Mouse (Mus musculus) hindbrain, embryonic 11.5 days (tissue): ENCODE measurements around the gene Fez1. TPM values are rescaled to one million over a fixed set of nuclear protein-coding genes. Genes with fewer than 3 reads are reported as not detected.
A peak's percentile ranks its signal among the peaks of the same experiment; 100 is the strongest.

Experiments
- ATAC-seq: fragments of 200-750 bp; cut with Nextera tagmentation; 2 replicates; pipeline ENCODE4 v1.8.0; 2017; ENCODE audit warnings: mild to moderate bottlenecking, moderate TSS enrichment, moderate library complexity; ENCODE audit not compliant: low FRiP score
- DNase-seq: peaks from one replicate; pipeline ENCODE4 v3.0.0-alpha.2; 2015; ENCODE audit warnings: low spot score
- H3K27ac ChIP-seq: fragments of 300-500 bp; sonication (generic); 2 replicates; pipeline ENCODE4 v1.5.1; 2014; ENCODE audit warnings: mild to moderate bottlenecking, low read depth, low read length
- H3K27me3 ChIP-seq: fragments of 300-500 bp; sonication (generic); 2 replicates; pipeline ENCODE4 v1.6.1; 2014; ENCODE audit warnings: mild to moderate bottlenecking, low read length, moderate library complexity, mixed read lengths; ENCODE audit not compliant: control insufficient read depth, insufficient read depth
- H3K36me3 ChIP-seq: fragments of 300-500 bp; sonication (generic); 2 replicates; pipeline ENCODE4 v1.6.1; 2014; ENCODE audit warnings: mild to moderate bottlenecking, low read length, moderate library complexity, mixed read lengths; ENCODE audit not compliant: control insufficient read depth, insufficient read depth
- H3K4me1 ChIP-seq: fragments of 300-500 bp; sonication (generic); replicated peaks from 2 replicates; pipeline ENCODE4 v1.6.1; 2014; ENCODE audit warnings: low read length, mixed read lengths; ENCODE audit not compliant: control insufficient read depth, insufficient read depth
- H3K4me2 ChIP-seq: fragments of 300-500 bp; sonication (generic); replicated peaks from 2 replicates; pipeline ENCODE4 v1.6.1; 2014; ENCODE audit warnings: mild to moderate bottlenecking, low read depth, low read length
- H3K4me3 ChIP-seq: fragments of 300-500 bp; sonication (generic); 2 replicates; pipeline ENCODE4 v1.5.1; 2014; ENCODE audit warnings: low read depth, low read length
- H3K9ac ChIP-seq: fragments of 300-500 bp; sonication (generic); 2 replicates; pipeline ENCODE4 v1.6.1; 2014; ENCODE audit warnings: low read depth, low read length
- H3K9me3 ChIP-seq: fragments of 300-500 bp; sonication (generic); 2 replicates; pipeline ENCODE4 v1.6.1; 2016; ENCODE audit warnings: low read length; ENCODE audit not compliant: control insufficient read depth
- WGBS: fragments of 180-500 bp; shearing (Covaris S2); extraction: QIAGEN DNeasy Blood & Tissue Kit; methylation state at CpG from one replicate; pipeline ENCODE4 v1.1.7; 2014; 5-methylcytosine and 5-hydroxymethylcytosine counted together
- polyA plus RNA-seq: library from polyadenylated mRNA; unstranded; fragments of >200 nt; fragmentation: Nextera tagmentation; extraction: Ambion mirVana; gene quantifications from 2 replicates; pipeline ENCODE4 v1.2.1, GENCODE M21; 2014

Gene Fez1
- polyA plus RNA-seq, 1 experiment from 2014 or later: 343 TPM

GRCm38 (mm10) chr9:36826612-36827363 lies 5.1 kb downstream of the Fez1 start:
- Histone ChIP-seq H3K9ac (no peak overlapping the region), H3K27ac (no peak overlapping the region), H3K27me3 (no peaks in the 10 kb centered on the region), H3K4me1 (peaks cover 2% of the 10 kb centered on the region; the same call in 1 of the 2 replicates), H3K4me2 (no peak overlapping the region), H3K4me3 (no peak overlapping the region), H3K36me3 (no peaks in the 10 kb centered on the region), H3K9me3 (no peaks in the 10 kb centered on the region)
- DNase-seq (no peak), ATAC-seq (no peak)
- WGBS: 63% methylated on average over 2 of the region's 2 CpGs

- 80% methylated on average over 6 of the region's 6 CpGs for WGBS
- Histone ChIP-seq H3K9me3 (no peaks in the 10 kb centered on the region), H3K27ac (no peak overlapping the region), H3K27me3 (no peaks in the 10 kb centered on the region), H3K4me1 (no peaks in the 10 kb centered on the region; the same call in 1 of the 2 replicates), H3K4me2 (no peak overlapping the region), H3K4me3 (no peak overlapping the region), H3K9ac (no peak overlapping the region), H3K36me3 (no peaks in the 10 kb centered on the region)
- ATAC-seq: no peak
- no peak for DNase-seq
Observed at GRCm38 (mm10) chr9:36831401-36831800, 9.7 kb downstream of the Fez1 start.

- under 1% methylated on average over 27 of the region's 32 CpGs for WGBS
- peak; percentile 95 for DNase-seq
- H3K27ac ChIP-seq: peak overlapping the region; percentile 92
- peak overlapping the region; percentile 74 for H3K4me3 ChIP-seq
- ATAC-seq: peak; percentile 92
- no peaks in the 10 kb centered on the region for H3K36me3 ChIP-seq
- no peaks in the 10 kb centered on the region; the same call in 1 of the 2 replicates for H3K4me1 ChIP-seq
- peak overlapping the region; percentile 75 for H3K9ac ChIP-seq
- H3K27me3 ChIP-seq: no peaks in the 10 kb centered on the region
- H3K9me3 ChIP-seq: no peaks in the 10 kb centered on the region
- H3K4me2 ChIP-seq: peak overlapping the region; percentile 76
Observed at GRCm38 (mm10) chr9:36832529-36832928, 10.9 kb downstream of the Fez1 start.

- peak; percentile 82 for ATAC-seq
- peak overlapping the region; percentile 92 for H3K27ac ChIP-seq
- peak overlapping the region; percentile 74 for H3K4me3 ChIP-seq
- H3K36me3 ChIP-seq: no peaks in the 10 kb centered on the region
- WGBS: 1% methylated on average over 31 of the region's 31 CpGs
- H3K4me1 ChIP-seq: no peaks in the 10 kb centered on the region; the same call in 1 of the 2 replicates
- peak overlapping the region; percentile 75 for H3K9ac ChIP-seq
- peak overlapping the region; percentile 76 for H3K4me2 ChIP-seq
- no peaks in the 10 kb centered on the region for H3K27me3 ChIP-seq
- H3K9me3 ChIP-seq: no peaks in the 10 kb centered on the region
- peak; percentile 71 for DNase-seq
Observed at GRCm38 (mm10) chr9:36833043-36833881, 11.6 kb downstream of the Fez1 start.

- Histone ChIP-seq H3K27ac (peak overlapping the region; percentile 92), H3K4me2 (peak overlapping the region; percentile 76), H3K4me1 (no peaks in the 10 kb centered on the region; the same call in 1 of the 2 replicates), H3K9ac (peak overlapping the region; percentile 75), H3K27me3 (no peaks in the 10 kb centered on the region), H3K9me3 (no peaks in the 10 kb centered on the region), H3K36me3 (no peaks in the 10 kb centered on the region), H3K4me3 (peak overlapping the region; percentile 74)
- 36% methylated on average over 3 of the region's 3 CpGs for WGBS
- no peak for DNase-seq
- peak; percentile 25 for ATAC-seq
Observed at GRCm38 (mm10) chr9:36833914-36834313, 12.2 kb downstream of the Fez1 start.

GRCm38 (mm10) chr9:36846346-36846745 lies 24.7 kb downstream of the Fez1 start:
- 58% methylated on average over 4 of the region's 4 CpGs for WGBS
- Histone ChIP-seq H3K4me1 (no peaks in the 10 kb centered on the region), H3K9me3 (no peaks in the 10 kb centered on the region), H3K4me3 (no peak overlapping the region), H3K27me3 (no peaks in the 10 kb centered on the region), H3K4me2 (no peak overlapping the region), H3K36me3 (peaks cover 8% of the 10 kb centered on the region; the same call in 1 of the 2 replicates), H3K9ac (no peak overlapping the region), H3K27ac (no peak overlapping the region)
- no peak for DNase-seq
- ATAC-seq: no peak

GRCm38 (mm10) chr9:36848661-36849060 lies 27.0 kb downstream of the Fez1 start:
- Histone ChIP-seq H3K27me3 (no peaks in the 10 kb centered on the region), H3K4me3 (no peak overlapping the region), H3K9ac (no peak overlapping the region), H3K9me3 (no peaks in the 10 kb centered on the region), H3K4me2 (no peak overlapping the region), H3K36me3 (peaks cover 8% of the 10 kb centered on the region; the same call in 1 of the 2 replicates), H3K4me1 (no peaks in the 10 kb centered on the region), H3K27ac (no peak overlapping the region)
- 90% methylated on average over 2 of the region's 2 CpGs for WGBS
- ATAC-seq: no peak
- DNase-seq: no peak

GRCm38 (mm10) chr9:36850091-36850490 lies 28.4 kb downstream of the Fez1 start:
- 53% methylated on average over 1 of the region's 1 CpGs for WGBS
- DNase-seq (no peak), ATAC-seq (no peak)
- 0 out of 2 replicates have a peak, but pooled peaks cover 6% of the 10 kb centered on the region for H3K36me3 ChIP-seq
- no peak overlapping the region for H3K9ac ChIP-seq
- no peaks in the 10 kb centered on the region for H3K27me3 ChIP-seq
- no peak overlapping the region for H3K27ac ChIP-seq
- no peak overlapping the region for H3K4me3 ChIP-seq
- no peaks in the 10 kb centered on the region for H3K4me1 ChIP-seq
- H3K4me2 ChIP-seq: no peak overlapping the region
- no peaks in the 10 kb centered on the region for H3K9me3 ChIP-seq
